Mouse (Mus musculus) C2C12 (cell line): ENCODE measurements around the gene Stx16. TPM values are rescaled to one million over a fixed set of nuclear protein-coding genes. Genes with fewer than 3 reads are reported as not detected.

Experiments used
- H3K27me3 ChIP-seq: one replicate; pipeline ENCODE4 v1.6.1; 2011; ENCODE audit not compliant: control insufficient read depth, insufficient read depth, insufficient read length
- H3K36me3 ChIP-seq: one replicate; pipeline ENCODE4 v1.6.1; 2011; ENCODE audit not compliant: control insufficient read depth, insufficient read depth
- H3K4me3 ChIP-seq: one replicate; pipeline ENCODE4 v1.5.1; 2011; ENCODE audit warnings: mild to moderate bottlenecking, control low read depth; ENCODE audit not compliant: poor library complexity, insufficient read depth, severe bottlenecking
- H3K79me2 ChIP-seq: one replicate; pipeline ENCODE4 v1.6.1; 2011; ENCODE audit not compliant: control insufficient read depth, insufficient read depth
- H3K79me3 ChIP-seq: one replicate; pipeline ENCODE4 v1.6.1; 2011; ENCODE audit warnings: low read depth, control low read depth
- H3ac ChIP-seq: one replicate; pipeline ENCODE3; 2011; ENCODE audit warnings: low read depth; ENCODE audit not compliant: control insufficient read depth, insufficient read length
- CEBPB ChIP-seq: IDR thresholded peaks from one replicate; pipeline ENCODE4 v1.6.1; 2011; ENCODE audit warnings: low read depth, mild to moderate bottlenecking, control low read depth, moderate library complexity
- CTCF ChIP-seq: IDR thresholded peaks from one replicate; pipeline ENCODE4 v1.5.1; 2011; ENCODE audit not compliant: control insufficient read depth, insufficient read depth, insufficient read length
- FOSL1 ChIP-seq: IDR thresholded peaks from one replicate; pipeline ENCODE4 v1.8.0; 2011; ENCODE audit warnings: mild to moderate bottlenecking, low read length; ENCODE audit not compliant: poor library complexity, insufficient read depth, severe bottlenecking
- MAX ChIP-seq: IDR thresholded peaks from one replicate; pipeline ENCODE4 v1.6.1; 2011; ENCODE audit warnings: mild to moderate bottlenecking, control low read depth
- MYOD1 ChIP-seq: IDR thresholded peaks from one replicate; pipeline ENCODE4 v1.6.1; 2011; ENCODE audit warnings: low read depth; ENCODE audit not compliant: control insufficient read depth, insufficient read length
- MYOG ChIP-seq: IDR thresholded peaks from one replicate; pipeline ENCODE4 v1.6.1; 2011; ENCODE audit not compliant: control insufficient read depth, insufficient read length; ENCODE audit errors: extremely low read depth
- USF1 ChIP-seq: IDR thresholded peaks from one replicate; pipeline ENCODE4 v1.6.1; 2011; ENCODE audit warnings: low read depth, mild to moderate bottlenecking, control low read depth, moderate library complexity
- polyA plus RNA-seq: library from polyadenylated mRNA; unstranded; fragments of >200 nt; fragmentation: generic; extraction: Trizol; gene quantifications from one replicate; pipeline ENCODE4 v1.2.1, GENCODE M21; 2012; ENCODE audit warnings: missing spikeins

Stx16 gene
- polyA plus RNA-seq, 1 experiment, result 9.8 TPM

DNA sequence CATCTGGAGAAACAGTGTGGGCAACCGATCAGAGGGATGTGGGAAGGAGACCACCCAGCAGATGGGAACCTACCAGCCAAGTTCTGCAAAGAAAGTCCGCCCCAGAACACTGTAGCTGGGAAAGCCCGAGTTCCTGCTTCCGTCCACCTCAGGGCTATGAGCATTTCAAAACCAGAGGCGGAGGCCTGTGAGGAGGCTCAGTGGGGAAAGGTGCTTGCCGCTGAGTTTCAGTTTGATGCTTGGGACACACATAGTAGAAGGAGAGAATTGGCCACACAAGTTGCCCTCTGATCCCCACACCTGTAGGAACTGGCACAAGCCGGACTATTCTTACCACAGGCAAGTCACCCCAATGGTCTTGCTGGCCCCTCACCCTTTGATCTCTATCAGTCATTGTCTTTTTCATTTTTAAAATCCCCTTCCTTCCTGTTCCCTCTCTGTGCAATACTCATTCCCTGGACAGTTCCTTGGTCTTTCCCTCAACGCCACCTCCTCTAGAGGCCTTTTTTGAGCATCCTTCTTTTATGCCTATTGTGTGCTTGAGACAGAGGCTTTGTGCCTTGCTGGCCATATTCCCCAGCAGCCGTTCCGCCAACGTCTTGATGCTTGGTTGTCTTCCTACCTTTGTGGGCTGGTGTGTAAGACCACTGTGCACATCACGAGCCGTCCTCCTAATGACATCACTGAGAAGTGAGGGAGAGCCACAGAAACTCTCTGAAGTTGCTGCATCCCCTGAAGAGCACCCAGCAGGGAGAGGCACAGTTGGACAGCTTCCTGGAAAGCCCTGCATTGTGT is 16.3 kb upstream of the Stx16 start:
- Histone ChIP-seq H3K79me2 (no peaks in the 10 kb centered on the region), H3K27me3 (no peaks in the 10 kb centered on the region), H3K4me3 (no peak overlapping the region), H3K79me3 (no peaks in the 10 kb centered on the region), H3ac (no peak overlapping the region), H3K36me3 (no peaks in the 10 kb centered on the region)
- no peak for TF ChIP-seq MYOD1
- TF ChIP-seq USF1, result no peak
- no peak for TF ChIP-seq FOSL1
- TF ChIP-seq CEBPB, result no peak
- no peak for TF ChIP-seq CTCF
- TF ChIP-seq MAX, result no peak

GRCm38 (mm10) chr2:174061219-174061618 is 14.9 kb upstream of the Stx16 start:
- Histone ChIP-seq H3K79me2 (no peaks in the 10 kb centered on the region), H3K36me3 (no peaks in the 10 kb centered on the region), H3K4me3 (no peak overlapping the region), H3K79me3 (no peaks in the 10 kb centered on the region), H3ac (no peak overlapping the region), H3K27me3 (no peaks in the 10 kb centered on the region)
- TF ChIP-seq MYOG, result no peak

DNA sequence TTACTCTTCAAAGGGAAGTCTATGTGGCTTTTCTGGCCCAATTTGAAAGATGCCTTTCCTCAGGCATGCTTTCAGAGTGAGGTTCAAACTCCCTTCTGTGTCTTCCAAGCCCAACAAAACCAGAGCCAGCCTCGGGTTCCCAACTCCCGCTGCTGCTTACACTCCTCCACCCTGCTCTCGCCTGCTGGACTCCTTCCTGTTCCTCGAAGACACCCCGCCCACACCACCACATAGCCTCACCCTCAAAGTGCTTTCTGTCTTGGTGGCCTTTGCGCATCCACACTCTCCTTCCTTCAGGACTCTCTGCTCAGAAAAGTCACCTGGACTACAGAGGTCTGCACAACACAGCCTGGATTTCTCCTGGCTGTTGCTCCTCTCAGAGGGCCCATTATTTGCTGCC is 13.0 kb upstream of the Stx16 start:
- TF ChIP-seq USF1, result no peak
- TF ChIP-seq MYOG, result no peak
- TF ChIP-seq MAX, result no peak
- no peak for TF ChIP-seq MYOD1
- TF ChIP-seq FOSL1, result no peak
- no peak for TF ChIP-seq CEBPB
- TF ChIP-seq CTCF, result no peak
- Histone ChIP-seq H3K36me3 (no peaks in the 10 kb centered on the region), H3K79me3 (no peaks in the 10 kb centered on the region), H3K79me2 (no peaks in the 10 kb centered on the region), H3K27me3 (no peaks in the 10 kb centered on the region), H3ac (no peak overlapping the region), H3K4me3 (no peak overlapping the region)

DNA sequence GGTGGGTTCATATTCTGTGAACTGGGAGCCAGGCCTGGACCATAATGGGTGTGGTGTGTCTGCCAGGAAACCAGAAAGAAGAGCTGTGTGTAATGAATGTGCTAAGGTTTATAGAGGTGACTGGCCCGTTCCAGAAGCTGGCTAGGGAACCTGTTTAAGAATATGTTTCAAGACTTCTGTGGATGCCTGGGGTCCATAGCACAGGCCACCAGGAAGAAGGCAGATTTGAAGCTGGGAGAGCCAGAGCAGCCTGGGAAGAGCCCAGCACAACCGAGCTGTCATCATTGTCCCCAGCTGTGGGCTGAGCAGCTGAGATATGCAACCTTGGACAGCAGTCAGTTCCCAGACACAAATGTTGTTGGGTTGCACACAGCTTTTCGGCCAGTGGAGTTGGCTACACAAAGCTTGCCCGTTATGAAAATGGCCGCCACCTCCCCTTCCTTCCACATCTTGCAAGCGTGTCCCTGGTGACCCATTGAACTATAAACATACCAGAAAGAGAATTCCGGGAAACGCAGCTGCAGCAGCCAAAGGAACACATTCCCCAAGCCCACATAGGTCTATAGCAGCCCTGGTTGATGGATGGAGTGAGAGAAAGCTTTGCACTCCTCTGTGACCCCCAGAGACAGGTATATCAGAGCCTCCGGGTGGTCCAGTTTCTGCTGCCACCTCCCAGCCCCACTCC is 12.4 kb upstream of the Stx16 start:
- Histone ChIP-seq H3K36me3 (no peaks in the 10 kb centered on the region), H3ac (no peak overlapping the region), H3K79me2 (no peaks in the 10 kb centered on the region), H3K27me3 (no peaks in the 10 kb centered on the region), H3K4me3 (no peak overlapping the region), H3K79me3 (no peaks in the 10 kb centered on the region)
- TF ChIP-seq CEBPB (no peak), MAX (no peak), USF1 (no peak), MYOD1 (no peak), CTCF (no peak), MYOG (no peak), FOSL1 (no peak)

GRCm38 (mm10) chr2:174067793-174068419 is 8.2 kb upstream of the Stx16 start:
- Histone ChIP-seq H3ac (no peak overlapping the region), H3K79me2 (no peaks in the 10 kb centered on the region), H3K4me3 (no peak overlapping the region), H3K79me3 (no peaks in the 10 kb centered on the region), H3K36me3 (no peaks in the 10 kb centered on the region), H3K27me3 (no peaks in the 10 kb centered on the region)
- TF ChIP-seq FOSL1 (no peak), MAX (no peak), USF1 (no peak), MYOG (no peak), CEBPB (no peak), CTCF (no peak), MYOD1 (no peak)
